Mouse (Mus musculus) granulocyte monocyte progenitor cell, adult 5-6 weeks (primary cell): ENCODE results near the gene Serhl. TPM values are rescaled to one million over a fixed set of nuclear protein-coding genes. Genes with fewer than 3 reads are reported as not detected.
"Not testable (repeated sequence)": the region's sequence is repeated elsewhere in the genome, so short reads cannot be mapped to it uniquely, and the experiment has no call there.

Experiments
- ATAC-seq: replicated peaks from 2 replicates; pipeline ENCODE4 v1.8.0; 2016; ENCODE audit warnings: mild to moderate bottlenecking, moderate TSS enrichment, inconsistent platforms; ENCODE audit not compliant: poor library complexity, severe bottlenecking
- total RNA-seq, 2 experiments: library from RNA; stranded (forward) in 1 of 2; stranded (reverse) in 1 of 2; fragments of 200-712, 200-1000 nt in 1 of 2; fragments of >200 nt in 1 of 2; fragmentation: Nextera tagmentation in 1 of 2; gene quantifications; 2 replicates each; pipeline ENCODE4 v1.2.3; 2014 to 2017

The Serhl gene
- total RNA-seq (2014; fragmentation: Nextera tagmentation) = 48.6 and 66.5 TPM in 2 replicates
- total RNA-seq (2017) = 28.0 and 39.1 TPM in 2 replicates

DNA sequence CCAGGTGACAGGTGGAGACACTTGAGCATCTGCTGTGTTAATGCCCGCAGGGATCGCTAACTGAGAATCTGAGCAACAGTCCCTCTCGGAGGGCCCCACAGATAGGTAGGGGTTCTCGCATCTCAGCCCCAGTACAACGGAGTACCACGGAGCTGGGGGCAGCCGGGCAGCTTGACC, at the start of gene Serhl:
TSS of gene Serhl (plus strand) at position 78 of the 177 bp plus-strand sequence.
- no peak for ATAC-seq

- ATAC-seq = no peak
Measured at GRCm38 (mm10) chr15:83040156-83040555, 49.1 kb upstream of the Serhl start.

DNA sequence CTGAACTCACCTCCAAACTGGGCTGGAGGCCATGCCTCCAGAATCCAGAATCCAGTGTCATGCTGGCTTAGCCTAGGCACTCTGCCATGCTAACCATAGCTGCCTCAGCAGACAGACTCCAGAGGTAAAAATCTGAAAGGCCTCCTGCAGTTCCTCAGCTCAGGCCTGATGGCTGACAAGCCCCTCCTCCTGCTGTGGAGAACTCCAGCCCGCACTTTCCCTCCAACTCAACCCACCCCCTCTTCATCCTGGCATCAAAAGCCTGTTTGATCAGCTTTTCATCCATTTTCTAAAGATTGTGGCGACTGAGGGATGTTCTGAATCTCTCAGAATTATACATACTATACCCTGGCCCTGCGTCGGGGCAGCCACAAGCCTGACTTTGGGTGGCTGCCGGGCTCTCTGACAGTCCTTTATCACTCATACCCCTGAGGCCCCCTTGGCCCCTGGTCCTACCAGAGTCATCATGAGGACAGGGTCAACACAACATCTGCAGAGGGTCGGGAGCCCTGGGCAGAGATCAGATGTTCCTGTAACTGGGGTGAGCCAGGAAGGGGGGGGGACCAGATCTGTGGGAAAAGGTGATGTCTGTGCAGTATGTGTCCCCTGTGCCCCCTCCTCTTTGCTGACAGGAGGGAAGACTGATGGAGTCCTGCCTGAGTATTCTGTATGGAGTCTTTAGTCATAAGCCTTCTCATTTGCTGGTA, 46.5 kb upstream of the Serhl start:
- no peak for ATAC-seq

GRCm38 (mm10) chr15:83043362-83043708, 46.0 kb upstream of the Serhl start:
- ATAC-seq = no peak

DNA sequence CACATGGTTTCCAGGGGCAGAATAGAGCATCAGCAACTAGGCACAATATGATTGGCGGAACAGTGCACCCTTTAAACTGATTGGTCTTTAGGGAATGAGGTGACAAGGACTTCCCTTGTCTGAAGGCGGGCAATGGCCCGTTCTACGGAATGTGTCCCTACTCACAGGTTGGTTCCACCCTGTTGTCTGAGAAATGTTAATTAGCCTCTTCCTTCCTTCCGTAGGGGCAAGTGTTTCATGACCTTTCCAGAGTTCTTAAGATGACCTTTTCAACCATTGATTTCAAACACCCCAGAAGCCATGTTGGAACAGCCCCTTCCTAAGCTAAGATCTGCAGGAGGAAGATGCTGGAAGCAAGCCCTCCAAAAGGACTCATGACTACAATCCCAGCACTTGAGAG, 43.7 kb upstream of the Serhl start:
- ATAC-seq = not testable (repeated sequence)

- no peak for ATAC-seq
Measured at GRCm38 (mm10) chr15:83046308-83046707, 43.0 kb upstream of the Serhl start.

DNA sequence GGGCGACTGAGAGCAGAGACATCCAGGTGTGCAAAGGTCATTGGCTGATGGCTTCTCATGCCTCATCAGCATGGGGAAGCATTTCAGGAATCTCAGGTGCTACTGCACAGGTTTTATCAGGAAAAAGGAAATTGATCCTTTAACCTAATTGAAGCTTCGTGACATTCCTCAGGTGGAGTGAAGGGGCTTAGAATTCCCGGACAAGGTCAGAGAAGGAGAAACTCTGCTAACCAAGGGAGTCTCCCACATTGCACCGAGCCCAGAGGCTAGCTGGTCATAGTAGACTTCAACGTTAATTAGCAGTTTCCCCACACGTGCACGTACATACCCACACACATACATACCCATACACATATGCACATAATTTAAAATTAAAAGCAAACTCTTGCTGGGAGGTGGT, 42.6 kb upstream of the Serhl start:
- ATAC-seq = no peak

DNA sequence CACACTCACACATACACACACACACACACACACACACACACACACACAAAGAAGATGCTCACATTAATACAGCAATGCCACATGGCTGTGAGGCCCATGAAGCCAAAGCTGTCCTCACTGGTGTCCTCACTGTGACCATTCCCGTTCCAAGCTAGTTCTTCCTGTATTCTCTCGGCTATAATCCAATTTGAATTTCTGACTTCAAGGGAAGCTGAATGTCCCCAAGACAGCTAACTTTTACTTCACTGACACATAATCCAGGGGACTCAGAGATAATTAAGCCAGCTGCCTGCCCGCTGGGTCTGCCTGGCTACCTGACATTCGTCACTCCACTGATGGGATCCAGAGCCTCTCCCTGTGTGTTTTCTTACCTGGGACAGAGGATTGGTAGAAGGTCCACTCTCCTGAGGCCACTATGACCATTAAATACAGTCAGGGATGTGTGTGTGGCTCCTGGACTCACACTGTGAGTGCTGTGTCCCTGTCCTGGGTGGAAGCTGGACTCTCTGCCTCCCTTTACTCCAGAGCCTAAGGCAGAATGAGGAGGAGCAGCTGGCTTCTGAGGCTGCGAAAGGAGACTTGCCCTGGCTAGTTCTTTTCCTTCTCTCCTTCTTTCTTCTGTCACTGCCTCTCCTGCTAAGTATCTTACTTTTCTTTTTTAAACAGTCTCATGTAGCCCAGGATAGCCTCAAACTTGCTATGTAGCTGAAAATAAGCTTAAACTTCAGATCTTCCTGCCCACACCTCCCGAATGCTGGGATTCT, 36.8 kb upstream of the Serhl start:
- ATAC-seq = no peak

GRCm38 (mm10) chr15:83053261-83053660, 36.0 kb upstream of the Serhl start:
- ATAC-seq = no peak

- no peak for ATAC-seq
Measured at GRCm38 (mm10) chr15:83055569-83055968, 33.7 kb upstream of the Serhl start.

GRCm38 (mm10) chr15:83056378-83057083, 32.8 kb upstream of the Serhl start:
- peak; percentile 40 for ATAC-seq

- no peak for ATAC-seq
Measured at GRCm38 (mm10) chr15:83057533-83057932, 31.8 kb upstream of the Serhl start.

- no peak for ATAC-seq
Measured at GRCm38 (mm10) chr15:83059233-83059660, 30.1 kb upstream of the Serhl start.

DNA sequence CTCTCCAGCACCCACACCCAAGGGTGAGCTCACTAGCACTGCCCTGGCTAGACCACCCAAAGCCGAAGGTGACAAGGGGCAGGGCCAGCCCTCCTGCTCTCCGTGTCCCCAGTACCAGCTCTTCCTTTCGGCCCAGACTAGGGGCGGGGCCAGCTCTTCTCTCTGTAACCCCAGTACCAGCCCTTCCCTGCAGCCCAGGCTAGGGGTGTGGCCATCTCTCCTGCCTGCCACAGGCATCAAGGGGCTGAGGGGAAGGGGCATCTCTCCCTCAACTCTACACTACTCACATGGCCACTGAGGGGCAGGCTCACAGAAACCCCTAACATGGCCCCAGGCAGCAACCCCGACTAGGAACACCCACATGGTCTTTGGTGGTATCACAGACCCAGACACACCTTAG, 27.6 kb upstream of the Serhl start:
- peak; percentile 20; the same call in 1 of the 2 replicates for ATAC-seq

DNA sequence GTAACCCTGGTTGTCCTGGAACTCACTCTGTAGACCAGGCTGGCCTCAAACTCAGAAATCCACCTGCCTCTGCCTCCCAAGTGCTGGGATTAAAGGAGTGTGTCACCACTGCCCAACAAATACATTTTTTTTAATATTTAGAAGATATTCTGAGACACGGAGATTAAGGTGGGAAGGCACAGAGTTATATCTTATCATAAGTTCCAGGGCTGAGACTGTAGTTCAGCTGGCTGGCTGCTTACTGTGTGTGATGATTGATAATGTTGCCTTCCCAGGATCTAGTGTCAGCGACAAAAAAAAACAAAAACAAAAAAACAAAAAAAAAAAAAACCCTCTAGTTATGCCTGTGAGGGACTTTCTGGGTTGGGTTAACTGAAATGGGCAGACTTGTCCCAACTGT, 26.7 kb upstream of the Serhl start:
- not testable (repeated sequence) for ATAC-seq

GRCm38 (mm10) chr15:83065543-83065942, 23.8 kb upstream of the Serhl start:
- ATAC-seq = no peak

DNA sequence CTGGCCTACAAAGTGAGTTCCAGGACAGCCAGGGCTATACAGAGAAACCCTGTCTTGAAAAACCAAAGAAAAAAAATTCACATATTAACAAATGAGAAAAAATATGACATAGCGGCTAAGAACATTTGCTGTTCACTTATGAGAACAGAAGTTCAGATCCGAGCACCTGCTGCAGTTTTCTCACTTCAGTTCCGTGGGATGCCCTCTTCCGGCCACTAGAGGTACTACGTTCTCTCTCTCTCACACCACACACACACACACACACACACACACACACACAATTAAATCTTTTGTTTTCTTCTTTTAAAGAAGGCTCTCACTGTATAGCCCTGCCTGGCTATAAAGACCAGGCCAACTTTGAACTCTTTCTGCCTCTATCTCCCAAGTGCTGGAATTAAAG, 21.0 kb upstream of the Serhl start:
- no peak for ATAC-seq

GRCm38 (mm10) chr15:83070942-83071341, 18.4 kb upstream of the Serhl start:
- no peak for ATAC-seq

DNA sequence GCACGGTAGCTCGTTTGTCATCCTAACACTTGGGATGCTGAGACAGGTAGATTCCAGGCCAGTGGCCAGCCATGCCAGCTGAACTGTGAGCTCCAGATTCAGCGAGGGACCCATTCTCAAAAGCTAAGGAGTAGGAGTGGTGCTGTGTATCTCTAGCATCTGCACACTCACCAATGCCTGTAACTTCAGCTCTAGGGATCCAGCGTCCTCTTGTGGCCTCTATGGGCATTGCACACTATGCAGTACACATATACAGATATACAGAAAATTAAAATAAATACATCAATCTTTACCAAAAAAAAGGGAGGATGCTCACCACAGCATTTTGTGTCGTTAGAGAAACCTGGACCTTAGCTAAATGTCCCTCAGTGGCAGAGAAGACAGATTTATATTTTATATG, 17.6 kb upstream of the Serhl start:
- ATAC-seq = no peak

GRCm38 (mm10) chr15:83074179-83074578, 15.1 kb upstream of the Serhl start:
- no peak for ATAC-seq
